Mouse (Mus musculus): ENCODE measurements around the gene Kif24. TPM values are rescaled to one million over a fixed set of nuclear protein-coding genes. Genes with fewer than 3 reads are reported as not detected.
"Not testable (repeated sequence)": the region's sequence is repeated elsewhere in the genome, so short reads cannot be mapped to it uniquely, and the experiment has no call there.

Kif24 gene
- polyA plus RNA-seq, 1 experiment from 2014 or later = 4.0 TPM

- H3K27ac ChIP-seq (ENCODE audit: low read length) = no peak overlapping the region
- no peak overlapping the region for H3K4me3 ChIP-seq (ENCODE audit: low read length)
- 74% methylated on average over 1 of the region's 1 CpGs for WGBS
- no peaks in the 10 kb centered on the region for H3K9me3 ChIP-seq (ENCODE audit: control insufficient read depth, low read length)
- no peaks in the 10 kb centered on the region for H3K36me3 ChIP-seq (ENCODE audit: control insufficient read depth, insufficient read depth, low read length)
- H3K27me3 ChIP-seq (replicated peaks; ENCODE audit: control insufficient read depth, insufficient read depth, low read length) = no peaks in the 10 kb centered on the region
- no peaks in the 10 kb centered on the region for H3K4me1 ChIP-seq (ENCODE audit: control insufficient read depth, insufficient read depth, low read length)
- no peak for ATAC-seq
- no peak overlapping the region for H3K9ac ChIP-seq (ENCODE audit: low read depth, low read length)
- H3K4me2 ChIP-seq (ENCODE audit: low read depth, low read length) = no peak overlapping the region
These were observed 6.7 kb upstream of the Kif24 start for GRCm38 (mm10) chr4:41471384-41471689.

GRCm38 (mm10) chr4:41470684-41471383 is 6.1 kb upstream of the Kif24 start:
- Histone ChIP-seq H3K27ac (ENCODE audit: low read length) (no peak overlapping the region), H3K27me3 (replicated peaks; ENCODE audit: control insufficient read depth, insufficient read depth, low read length) (no peaks in the 10 kb centered on the region), H3K9ac (ENCODE audit: low read depth, low read length) (no peak overlapping the region), H3K36me3 (ENCODE audit: control insufficient read depth, insufficient read depth, low read length) (no peaks in the 10 kb centered on the region), H3K4me2 (ENCODE audit: low read depth, low read length) (no peak overlapping the region), H3K4me1 (ENCODE audit: control insufficient read depth, insufficient read depth, low read length) (no peaks in the 10 kb centered on the region), H3K9me3 (ENCODE audit: control insufficient read depth, low read length) (no peaks in the 10 kb centered on the region), H3K4me3 (ENCODE audit: low read length) (no peak overlapping the region)
- no peak for ATAC-seq
- WGBS = 53% methylated on average over 5 of the region's 5 CpGs

GRCm38 (mm10) chr4:41470051-41470683 is 5.5 kb upstream of the Kif24 start:
- no peaks in the 10 kb centered on the region for H3K36me3 ChIP-seq (ENCODE audit: control insufficient read depth, insufficient read depth, low read length)
- no peak overlapping the region for H3K4me2 ChIP-seq (ENCODE audit: low read depth, low read length)
- ATAC-seq = no peak
- H3K27me3 ChIP-seq (replicated peaks; ENCODE audit: control insufficient read depth, insufficient read depth, low read length) = no peaks in the 10 kb centered on the region
- H3K4me1 ChIP-seq (ENCODE audit: control insufficient read depth, insufficient read depth, low read length) = no peaks in the 10 kb centered on the region
- no peaks in the 10 kb centered on the region for H3K9me3 ChIP-seq (ENCODE audit: control insufficient read depth, low read length)
- 60% methylated on average over 7 of the region's 7 CpGs for WGBS
- H3K27ac ChIP-seq (ENCODE audit: low read length) = no peak overlapping the region
- no peak overlapping the region for H3K9ac ChIP-seq (ENCODE audit: low read depth, low read length)
- H3K4me3 ChIP-seq (ENCODE audit: low read length) = no peak overlapping the region

GRCm38 (mm10) chr4:41469199-41469598 is 4.5 kb upstream of the Kif24 start:
- Histone ChIP-seq H3K9me3 (ENCODE audit: control insufficient read depth, low read length) (no peaks in the 10 kb centered on the region), H3K4me3 (ENCODE audit: low read length) (no peak overlapping the region), H3K36me3 (ENCODE audit: control insufficient read depth, insufficient read depth, low read length) (no peaks in the 10 kb centered on the region), H3K27ac (ENCODE audit: low read length) (no peak overlapping the region), H3K9ac (ENCODE audit: low read depth, low read length) (no peak overlapping the region), H3K4me2 (ENCODE audit: low read depth, low read length) (no peak overlapping the region), H3K27me3 (replicated peaks; ENCODE audit: control insufficient read depth, insufficient read depth, low read length) (no peaks in the 10 kb centered on the region), H3K4me1 (ENCODE audit: control insufficient read depth, insufficient read depth, low read length) (no peaks in the 10 kb centered on the region)
- WGBS = 78% methylated on average over 10 of the region's 10 CpGs
- no peak for ATAC-seq

- no peaks in the 10 kb centered on the region for H3K36me3 ChIP-seq (ENCODE audit: control insufficient read depth, insufficient read depth, low read length)
- H3K9ac ChIP-seq (ENCODE audit: low read depth, low read length) = no peak overlapping the region
- H3K4me3 ChIP-seq (ENCODE audit: low read length) = no peak overlapping the region
- H3K27me3 ChIP-seq (replicated peaks; ENCODE audit: control insufficient read depth, insufficient read depth, low read length) = no peaks in the 10 kb centered on the region
- no peak overlapping the region for H3K27ac ChIP-seq (ENCODE audit: low read length)
- 54% methylated on average over 17 of the region's 17 CpGs for WGBS
- H3K9me3 ChIP-seq (ENCODE audit: control insufficient read depth, low read length) = no peaks in the 10 kb centered on the region
- H3K4me1 ChIP-seq (ENCODE audit: control insufficient read depth, insufficient read depth, low read length) = peaks cover under 1% of the 10 kb centered on the region; the same call in 1 of the 2 replicates
- ATAC-seq = no peak
- no peak overlapping the region for H3K4me2 ChIP-seq (ENCODE audit: low read depth, low read length)
These were observed 3.9 kb upstream of the Kif24 start for GRCm38 (mm10) chr4:41468396-41469080.

- Histone ChIP-seq H3K27me3 (replicated peaks; ENCODE audit: control insufficient read depth, insufficient read depth, low read length) (no peaks in the 10 kb centered on the region), H3K9me3 (ENCODE audit: control insufficient read depth, low read length) (no peaks in the 10 kb centered on the region), H3K27ac (ENCODE audit: low read length) (peak overlapping the region; percentile 66), H3K4me3 (ENCODE audit: low read length) (peak overlapping the region; percentile 80), H3K4me1 (ENCODE audit: control insufficient read depth, insufficient read depth, low read length) (peaks cover 3% of the 10 kb centered on the region; the same call in 1 of the 2 replicates), H3K9ac (ENCODE audit: low read depth, low read length) (peak overlapping the region; percentile 86), H3K36me3 (ENCODE audit: control insufficient read depth, insufficient read depth, low read length) (no peaks in the 10 kb centered on the region), H3K4me2 (ENCODE audit: low read depth, low read length) (peak overlapping the region; percentile 46)
- ATAC-seq = no peak; the same call in 1 of the 2 replicates
- 4% methylated on average over 17 of the region's 17 CpGs for WGBS
These were observed 589 bp upstream of the Kif24 start for GRCm38 (mm10) chr4:41465287-41465665.

- not testable (repeated sequence) for H3K9me3 ChIP-seq (ENCODE audit: control insufficient read depth, low read length); ATAC-seq; H3K27ac ChIP-seq (ENCODE audit: low read length); H3K4me1 ChIP-seq (ENCODE audit: control insufficient read depth, insufficient read depth, low read length); H3K27me3 ChIP-seq (replicated peaks; ENCODE audit: control insufficient read depth, insufficient read depth, low read length); H3K36me3 ChIP-seq (ENCODE audit: control insufficient read depth, insufficient read depth, low read length)
- peak overlapping the region; percentile 80 for H3K4me3 ChIP-seq (ENCODE audit: low read length)
- H3K9ac ChIP-seq (ENCODE audit: low read depth, low read length) = 0 out of 2 replicates have a peak overlapping the region, but pooled peaks have one; percentile 71
- H3K4me2 ChIP-seq (ENCODE audit: low read depth, low read length) = peak overlapping the region; percentile 58
- 57% methylated on average over 3 of the region's 3 CpGs for WGBS
These were observed 1.5 kb downstream of the Kif24 start for GRCm38 (mm10) chr4:41463051-41463738.

GRCm38 (mm10) chr4:41460690-41461089 is 4.0 kb downstream of the Kif24 start:
- 91% methylated on average over 1 of the region's 1 CpGs for WGBS
- Histone ChIP-seq H3K4me1 (ENCODE audit: control insufficient read depth, insufficient read depth, low read length) (peaks cover 3% of the 10 kb centered on the region; the same call in 1 of the 2 replicates), H3K27ac (ENCODE audit: low read length) (no peak overlapping the region), H3K4me2 (ENCODE audit: low read depth, low read length) (no peak overlapping the region), H3K4me3 (ENCODE audit: low read length) (no peak overlapping the region), H3K36me3 (ENCODE audit: control insufficient read depth, insufficient read depth, low read length) (no peaks in the 10 kb centered on the region), H3K27me3 (replicated peaks; ENCODE audit: control insufficient read depth, insufficient read depth, low read length) (no peaks in the 10 kb centered on the region), H3K9me3 (ENCODE audit: control insufficient read depth, low read length) (no peaks in the 10 kb centered on the region), H3K9ac (ENCODE audit: low read depth, low read length) (no peak overlapping the region)
- no peak for ATAC-seq

- Histone ChIP-seq H3K27me3 (replicated peaks; ENCODE audit: control insufficient read depth, insufficient read depth, low read length) (no peaks in the 10 kb centered on the region), H3K27ac (ENCODE audit: low read length) (no peak overlapping the region), H3K4me2 (ENCODE audit: low read depth, low read length) (no peak overlapping the region), H3K4me1 (ENCODE audit: control insufficient read depth, insufficient read depth, low read length) (peaks cover 6% of the 10 kb centered on the region; the same call in 1 of the 2 replicates), H3K4me3 (ENCODE audit: low read length) (no peak overlapping the region), H3K9me3 (ENCODE audit: control insufficient read depth, low read length) (no peaks in the 10 kb centered on the region), H3K36me3 (ENCODE audit: control insufficient read depth, insufficient read depth, low read length) (no peaks in the 10 kb centered on the region; the same call in 1 of the 2 replicates), H3K9ac (ENCODE audit: low read depth, low read length) (no peak overlapping the region)
- ATAC-seq = no peak
- WGBS = 91% methylated on average over 3 of the region's 3 CpGs
These were observed 17.1 kb downstream of the Kif24 start for GRCm38 (mm10) chr4:41447595-41447994.
